Mouse (Mus musculus) gastrocnemius, postnatal 14 days (tissue): Measurements from ENCODE around the gene Dap3. TPM values are rescaled to one million over a fixed set of nuclear protein-coding genes. Genes with fewer than 3 reads are reported as not detected.
"Not testable (repeated sequence)": the region's sequence is repeated elsewhere in the genome, so short reads cannot be mapped to it uniquely, and the experiment has no call there.

Source experiments
- DNase-seq: peaks from one replicate; pipeline ENCODE4 v3.0.0; 2021; ENCODE audit warnings: mixed read lengths
- intact Hi-C: fragments of 180-260 bp; cut with DNase I; formaldehyde crosslinking; loops from one replicate; pipeline ENCODE4 v1.15.1; 2025; ENCODE audit warnings: low total_unique reads
- long read RNA-seq, 2 experiments: library from polyadenylated mRNA; stranded (forward); transcript quantifications; one replicate each; pipeline ENCODE4 v2.0.0; 2021
- total RNA-seq, 2 experiments: library from RNA; stranded (reverse); gene quantifications; 2 replicates each; pipeline ENCODE4 v1.2.3; 2021

The Dap3 gene
- 10 to 100 TPM; 58.7 to 62.5 TPM for total RNA-seq
- long read RNA-seq, experiment 1, full-length matches to known transcripts = 33 of 41 reads
- long read RNA-seq, experiment 1, partial matches to known transcripts = 1 of 41 reads
- long read RNA-seq, experiment 1, other reads (novel, unspliced or antisense) = 7 of 41 reads
- long read RNA-seq, experiment 2, full-length matches to known transcripts = 39 of 50 reads
- long read RNA-seq, experiment 2, partial matches to known transcripts = 1 of 50 reads
- long read RNA-seq, experiment 2, other reads (novel, unspliced or antisense) = 10 of 50 reads

GRCm38 (mm10) chr3:88950576-88951326 is at the start of gene Dap3, which contains the start of gene Ash1l:
Dap3 (minus strand) TSS chr3:88951181.
Ash1l (plus strand) TSS chr3:88950622.
- intact Hi-C loops = no loop called here
- peak; percentile 75 for DNase-seq

DNA sequence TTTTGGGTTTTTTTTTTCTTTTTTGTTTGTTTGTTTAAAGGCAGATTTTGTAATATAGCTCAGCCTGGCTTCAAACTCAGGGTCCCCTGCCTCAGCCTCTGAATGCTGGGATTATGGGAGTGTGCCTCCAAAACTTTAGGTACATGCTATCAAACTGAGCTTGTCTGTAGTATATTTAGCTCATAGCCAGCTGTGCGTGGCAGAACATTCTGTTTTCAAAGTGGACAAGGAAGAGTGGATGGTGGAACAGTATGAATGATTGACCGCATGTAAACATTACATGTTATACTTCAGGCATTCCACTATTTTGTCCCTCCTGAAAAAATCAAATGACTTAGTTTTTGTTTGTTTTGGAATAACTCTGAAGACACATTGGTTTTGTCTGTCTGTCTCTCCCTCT is 41.8 kb upstream of the Dap3 start:
- intact Hi-C loops = no loop called here
- DNase-seq = no peak

GRCm38 (mm10) chr3:88983921-88984381 is 33.0 kb upstream of the Dap3 start:
- no peak for DNase-seq
- intact Hi-C loops = no loop called here

- intact Hi-C loops = no loop called here
- DNase-seq = no peak
Observed at GRCm38 (mm10) chr3:88981206-88982010, 30.4 kb upstream of the Dap3 start.

- DNase-seq = no peak
- intact Hi-C loops = no loop called here
Observed at GRCm38 (mm10) chr3:88975012-88975411, 24.0 kb upstream of the Dap3 start.

GRCm38 (mm10) chr3:88963211-88963610 is 12.2 kb upstream of the Dap3 start:
- intact Hi-C loops, DNase-seq: not testable (repeated sequence)

DNA sequence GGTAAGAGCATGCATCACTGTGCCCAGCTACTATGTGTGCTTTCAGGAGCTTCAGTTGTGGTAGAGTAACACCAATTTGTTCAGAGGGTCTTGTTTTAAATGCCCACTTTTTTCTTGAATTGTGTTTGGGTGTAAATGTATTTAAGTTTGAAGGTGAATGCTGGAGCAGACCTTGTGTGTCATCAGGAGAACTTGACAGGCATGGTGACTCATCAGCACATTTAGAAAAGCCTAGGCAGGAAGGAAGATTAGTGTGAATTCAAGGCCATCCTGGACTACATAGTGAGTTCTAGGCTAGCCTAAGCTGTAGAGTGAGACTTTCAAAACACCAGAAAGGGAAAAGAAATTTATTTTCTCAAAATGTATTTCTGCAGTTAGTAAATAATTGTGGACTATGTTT is 2.8 kb upstream of the Dap3 start:
- intact Hi-C loops = no loop called here
- no peak for DNase-seq

DNA sequence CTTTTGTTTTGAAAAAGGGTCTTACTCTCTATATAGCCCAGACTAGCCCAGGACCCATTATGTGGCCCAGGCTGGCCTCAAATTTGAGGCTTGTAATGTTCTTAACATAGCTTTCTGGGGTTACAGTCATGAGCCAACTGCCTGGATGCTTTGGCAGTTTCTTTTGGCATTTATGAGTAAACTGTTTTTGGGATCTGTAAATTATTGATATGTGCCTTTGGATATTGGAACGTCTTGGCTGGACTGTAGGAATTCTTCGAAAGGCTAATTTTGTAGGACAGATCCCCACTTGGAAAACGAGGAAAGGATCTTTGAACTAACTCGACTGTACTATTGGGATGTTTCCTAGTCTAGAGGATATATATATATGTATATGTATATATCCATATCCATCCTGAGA is 2.3 kb upstream of the Dap3 start:
- intact Hi-C loops = no loop called here
- no peak for DNase-seq

DNA sequence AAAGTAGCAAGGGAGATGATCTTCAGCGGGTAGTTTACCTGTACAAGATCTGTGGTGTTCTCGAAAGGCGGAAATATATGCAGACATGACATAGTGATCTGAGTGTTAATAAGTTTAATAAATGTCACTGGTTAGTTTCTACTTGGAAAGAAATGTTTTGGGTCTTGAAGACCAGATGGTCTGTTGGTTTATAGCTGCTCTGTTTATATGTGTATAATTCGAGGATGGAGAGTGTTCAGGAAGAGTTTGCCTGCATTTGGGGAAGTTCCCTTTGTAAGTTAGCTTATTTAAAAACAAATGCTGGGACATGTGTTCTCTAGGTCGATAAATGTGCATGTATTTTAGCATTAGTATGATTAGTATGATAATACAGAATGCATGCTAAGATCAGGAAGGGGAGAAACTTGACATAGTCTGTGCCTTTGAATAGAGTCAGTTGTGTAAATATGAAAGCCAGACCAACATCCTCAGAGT is 383 bp upstream of the Dap3 start:
- intact Hi-C loops = no loop called here
- DNase-seq = no peak

DNA sequence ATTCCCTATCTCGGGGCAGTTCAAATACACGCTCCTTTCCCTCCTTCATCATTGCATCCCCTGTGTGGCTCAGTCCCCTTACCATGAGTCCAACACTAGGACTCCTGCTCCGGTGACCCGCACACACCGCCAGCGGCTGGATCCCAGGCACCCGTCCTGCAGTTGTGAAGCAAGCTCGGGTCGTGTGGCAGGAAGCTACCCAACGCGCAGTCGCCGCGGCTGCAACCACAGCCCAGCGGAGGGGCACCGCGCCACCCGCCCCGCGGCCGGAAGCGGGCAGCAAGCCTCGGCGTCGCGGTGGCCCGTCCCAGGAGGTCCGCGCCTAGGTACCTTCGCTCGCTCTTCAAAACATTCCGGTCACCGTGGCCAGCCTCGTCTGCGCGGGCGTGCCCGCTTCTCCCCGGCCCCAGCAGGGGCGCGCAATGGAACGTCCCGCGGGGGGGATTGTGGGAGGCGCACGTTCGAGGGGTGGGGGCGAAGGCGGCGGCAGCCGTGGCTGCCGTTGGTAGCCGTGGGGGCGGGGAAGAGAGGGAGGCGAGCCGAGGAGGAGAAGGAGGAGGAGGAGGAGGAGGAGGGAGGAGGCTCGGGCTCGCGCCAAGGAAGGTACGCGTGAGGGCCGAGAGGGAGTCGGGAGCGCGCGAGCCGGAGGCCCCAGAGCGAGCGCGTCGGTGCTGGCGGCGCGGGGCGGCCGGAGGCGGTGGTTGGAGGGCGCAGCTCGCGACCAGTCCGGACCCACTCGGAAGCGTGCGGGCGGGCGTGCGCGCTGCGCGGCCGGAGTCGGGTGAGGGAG is 1.0 kb downstream of the Dap3 start:
- DNase-seq = peak; percentile 96
- intact Hi-C loops = no loop called here

DNA sequence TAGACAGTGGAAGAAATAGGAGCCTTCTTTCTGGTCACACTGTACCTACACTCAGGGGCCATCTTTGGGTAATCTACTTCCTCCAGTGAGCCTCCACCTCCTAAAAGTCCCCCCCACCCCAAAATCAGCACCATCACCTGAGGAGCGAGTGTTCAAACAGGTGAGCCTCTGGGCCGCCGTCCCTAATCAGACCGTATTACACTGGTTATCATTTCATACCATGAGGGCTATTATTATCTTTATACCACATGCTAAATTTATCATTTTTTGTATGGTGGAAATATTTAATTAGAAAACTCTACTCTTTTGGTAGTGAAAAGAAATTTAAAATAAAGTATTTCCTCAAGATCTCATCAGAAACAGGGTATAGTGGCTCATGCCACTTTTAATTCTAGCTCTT is 6.9 kb downstream of the Dap3 start:
- DNase-seq = no peak

DNA sequence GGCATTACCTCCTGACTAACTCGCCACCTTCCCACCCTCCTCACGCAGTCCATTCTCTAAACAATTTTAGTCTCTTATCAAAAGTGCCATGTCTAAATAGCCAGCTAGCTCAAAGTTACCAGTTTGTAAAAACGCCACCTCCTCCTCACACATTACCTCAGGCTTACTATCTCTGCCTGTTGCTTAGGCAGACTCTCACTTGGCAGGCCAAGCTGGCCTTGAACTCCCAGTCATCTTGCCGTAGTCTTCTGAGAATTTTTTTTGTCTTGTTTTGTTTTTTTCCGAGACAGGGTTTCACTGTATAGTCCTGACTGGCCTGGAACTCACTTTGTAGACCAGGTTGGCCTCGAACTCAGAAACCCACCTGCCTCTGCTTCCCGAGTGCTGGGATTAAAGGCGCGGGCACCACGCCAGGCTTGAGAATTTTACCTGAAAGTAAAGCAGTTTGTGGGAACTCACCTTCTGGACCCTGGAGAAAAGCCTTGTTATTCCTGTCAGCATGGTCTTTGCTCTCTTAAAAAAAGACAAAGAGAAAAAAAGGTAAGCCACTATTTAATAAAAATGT is 8.6 kb downstream of the Dap3 start:
- DNase-seq = no peak
- intact Hi-C loops = loop anchor here (5.0 kb wide), 1 partner anchor 85 kb away; no protein-coding TSS in a partner anchor

More for the DNA sequence above, 6.9 kb downstream of the Dap3 start:
- intact Hi-C loops = loop anchor here (5.0 kb wide), 1 partner anchor 83 kb away; no protein-coding TSS in a partner anchor

- intact Hi-C loops = loop anchor here (5.0 kb wide), 1 partner anchor 88 kb away; no protein-coding TSS in a partner anchor
- no peak for DNase-seq
Observed at GRCm38 (mm10) chr3:88939749-88940148, 11.2 kb downstream of the Dap3 start.

DNA sequence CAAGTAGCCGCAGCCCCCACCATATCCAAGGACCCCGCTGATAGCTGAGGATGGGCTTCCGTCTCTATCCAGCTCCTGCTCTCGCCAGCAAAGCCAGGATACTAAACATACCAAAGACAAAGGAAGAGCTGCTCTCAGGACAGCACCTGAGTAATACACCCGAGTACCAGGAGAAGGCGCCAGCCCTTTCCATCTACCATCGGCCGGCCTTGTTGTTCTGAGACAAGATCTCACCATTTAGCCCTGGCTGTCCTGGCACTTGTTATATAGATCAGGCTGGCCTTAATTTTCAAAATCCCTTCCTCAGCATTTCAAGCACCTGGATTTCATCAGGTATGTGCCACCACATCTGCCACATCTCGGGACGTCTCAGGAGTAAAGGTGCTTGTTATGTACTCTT is 11.9 kb downstream of the Dap3 start:
- intact Hi-C loops = no loop called here

GRCm38 (mm10) chr3:88929501-88929900 is 21.5 kb downstream of the Dap3 start:
- DNase-seq = no peak
- intact Hi-C loops = no loop called here

More for the DNA sequence above, 11.9 kb downstream of the Dap3 start:
- no peak for DNase-seq

GRCm38 (mm10) chr3:88925651-88926050 is 25.3 kb downstream of the Dap3 start:
- DNase-seq = no peak
- intact Hi-C loops = no loop called here

DNA sequence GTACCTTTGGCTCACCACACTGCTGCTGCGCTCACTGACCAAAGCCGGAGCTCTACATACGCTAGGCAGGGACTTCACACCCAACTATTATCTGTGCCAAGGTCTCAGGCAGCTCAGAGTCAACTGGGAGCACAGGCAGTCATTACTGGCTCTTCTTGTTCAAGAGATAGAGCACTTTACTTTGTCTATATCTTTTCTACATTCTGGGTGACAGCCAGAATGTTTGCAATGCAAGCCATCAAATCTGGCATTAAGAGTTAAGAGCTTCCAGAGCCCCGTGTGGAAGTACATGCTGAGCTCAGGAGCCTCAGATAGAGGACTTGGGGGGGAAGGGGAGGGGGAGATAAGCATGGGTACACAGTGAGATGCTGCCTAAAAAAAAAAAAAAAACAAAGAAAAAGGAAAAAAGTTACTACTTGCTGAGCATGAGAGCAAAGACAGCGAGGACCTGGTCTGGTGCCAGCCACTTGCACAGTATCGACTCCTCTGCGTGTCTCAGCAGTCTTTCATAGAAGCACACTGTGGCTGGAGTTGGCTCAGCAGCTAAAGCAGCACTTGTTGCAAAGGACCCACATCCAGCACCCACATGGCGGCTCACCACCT is 26.9 kb downstream of the Dap3 start:
- DNase-seq = no peak
- intact Hi-C loops = no loop called here

DNA sequence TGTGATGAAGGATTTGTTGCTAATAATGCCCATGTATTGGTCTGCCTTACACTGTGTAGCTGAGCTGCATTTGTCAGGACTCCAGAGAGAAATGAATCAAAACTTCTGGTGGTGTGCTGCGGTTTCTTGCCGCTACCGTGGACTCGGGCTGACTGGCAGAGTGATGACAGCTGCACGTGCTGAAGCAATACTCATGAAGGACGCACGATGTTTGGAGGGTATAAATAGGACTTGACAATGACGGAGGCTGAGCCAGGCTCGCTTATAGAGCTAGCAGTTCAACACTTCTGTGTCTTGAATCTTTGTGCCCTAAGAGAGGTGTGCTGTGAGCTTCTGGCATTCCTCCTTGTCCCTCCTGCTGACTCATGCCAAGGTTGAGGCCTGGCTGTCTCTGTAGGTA is 29.6 kb downstream of the Dap3 start:
- intact Hi-C loops = no loop called here
- no peak for DNase-seq
